Mouse (Mus musculus): ENCODE measurements at regions not wholly inside any gene's neighbourhood (a gene's known extent, or its start where the extent isn't known, plus 50 kb on each side); places are given as distances from the start of the nearest gene placed in this dataset.

DNA sequence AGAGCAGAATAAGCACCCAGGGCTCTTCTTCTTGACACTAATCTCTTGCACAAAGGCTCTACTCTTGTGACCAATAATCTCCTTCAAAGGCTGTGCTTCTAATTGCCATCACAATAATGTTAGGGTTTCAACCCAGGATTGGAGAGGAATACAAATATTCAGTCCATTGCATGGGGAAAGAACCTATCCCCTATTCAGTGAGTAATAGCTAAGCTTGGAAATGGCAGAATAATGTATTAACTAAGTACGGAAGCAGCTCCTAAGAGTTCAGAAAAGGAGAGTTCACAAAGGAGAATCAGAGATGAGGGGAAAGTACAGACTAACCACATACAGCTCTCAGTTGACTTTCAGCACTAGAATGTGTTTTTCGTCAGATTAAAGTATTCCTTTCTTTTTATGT is 544.3 kb downstream of the Nfib start:
- DNase-seq = no peak

DNA sequence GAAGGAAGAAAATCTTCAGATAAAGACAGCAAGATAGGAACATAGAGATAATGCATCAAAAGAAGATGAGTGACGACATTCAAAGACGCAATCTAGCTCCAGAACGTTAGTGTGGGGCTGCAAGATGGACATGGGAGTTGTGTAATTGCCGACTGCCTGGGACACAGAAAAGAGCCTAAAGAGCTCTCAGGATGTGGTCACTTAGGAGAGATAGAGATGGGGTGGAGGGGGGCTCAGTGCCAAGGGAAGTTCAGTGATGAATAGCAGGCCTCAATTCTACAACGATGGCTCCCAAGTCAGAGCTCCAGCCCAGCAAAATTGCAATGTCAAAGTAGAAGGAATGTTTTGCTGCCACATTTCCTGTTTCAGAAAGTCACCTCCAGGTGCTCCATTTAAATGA is 545.3 kb downstream of the Nfib start:
- no peak for DNase-seq

DNA sequence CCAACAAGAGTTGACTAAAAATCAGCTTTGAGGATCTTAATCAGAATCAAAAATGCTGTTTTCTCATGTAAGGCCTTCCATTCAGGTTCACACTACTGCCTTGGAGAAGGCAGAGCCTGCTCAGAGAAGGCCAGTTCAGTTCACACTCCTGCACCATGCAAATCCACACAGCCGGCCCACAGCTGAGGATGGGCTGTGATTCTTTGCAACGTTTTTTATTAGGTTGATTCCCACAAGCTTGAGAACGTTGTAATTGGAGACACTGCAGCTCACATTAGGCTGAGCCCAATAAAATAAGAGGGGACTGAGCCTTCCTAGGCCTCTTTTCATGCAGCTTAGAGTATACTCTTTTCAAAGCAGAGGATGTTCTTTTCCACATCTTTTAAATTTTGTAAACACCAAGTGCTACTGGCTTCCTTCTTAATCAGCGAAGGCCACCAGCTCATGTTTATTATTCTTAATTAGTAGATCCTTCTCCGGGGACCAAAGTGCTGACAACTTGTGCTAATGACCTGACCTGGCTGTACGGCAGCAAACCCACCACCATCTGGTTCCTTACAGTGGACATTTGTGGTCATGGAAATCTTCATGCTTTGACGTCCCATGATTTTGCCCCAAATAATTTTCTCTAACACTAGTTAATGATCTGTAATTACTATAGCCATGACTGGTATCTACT is 549.8 kb downstream of the Nfib start:
- DNase-seq = no peak

DNA sequence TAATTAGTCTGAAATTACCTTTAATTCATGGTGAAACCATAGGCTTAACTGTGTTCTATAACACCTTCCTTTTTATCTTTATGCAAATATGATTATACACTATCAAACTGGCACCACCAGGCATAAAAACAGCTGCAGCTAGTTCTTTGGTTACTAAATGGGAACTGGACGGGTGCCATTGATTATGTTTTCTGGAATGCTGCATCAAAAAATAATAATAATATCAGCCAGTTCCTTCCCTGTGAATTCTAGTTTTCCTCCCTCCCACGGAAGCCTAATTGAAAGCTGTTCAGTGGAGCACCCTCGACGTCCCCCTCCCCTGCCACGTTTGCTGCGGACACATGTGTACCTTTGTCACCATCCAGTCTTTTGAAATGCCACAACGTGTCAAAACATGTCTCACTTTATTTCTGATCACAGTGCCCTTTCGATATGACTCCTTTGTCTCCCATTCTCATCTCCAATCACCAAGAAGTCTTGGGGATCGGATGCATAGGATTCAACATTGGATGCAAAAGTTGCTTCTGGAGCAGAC is 551.5 kb downstream of the Nfib start:
- no peak for DNase-seq

DNA sequence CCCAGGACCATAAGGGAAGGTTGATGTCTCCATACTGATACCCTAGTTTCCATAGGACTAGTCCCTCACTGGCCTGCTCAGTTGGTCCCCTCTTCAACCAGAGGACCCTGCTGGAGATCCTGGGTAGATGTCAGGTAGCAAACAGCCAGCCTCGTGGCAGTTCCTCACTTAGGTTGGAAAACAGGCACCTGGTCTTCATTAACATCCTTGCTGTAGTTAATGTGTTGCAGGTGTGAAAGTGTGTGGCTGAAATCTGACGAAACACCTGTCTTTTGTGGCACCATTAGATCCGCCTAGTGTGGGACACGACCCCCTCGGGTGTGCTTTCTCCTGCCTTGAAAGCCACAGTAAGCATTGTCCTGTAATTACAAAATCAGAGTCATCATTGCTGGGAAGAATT is 551.9 kb downstream of the Nfib start:
- no peak for DNase-seq

DNA sequence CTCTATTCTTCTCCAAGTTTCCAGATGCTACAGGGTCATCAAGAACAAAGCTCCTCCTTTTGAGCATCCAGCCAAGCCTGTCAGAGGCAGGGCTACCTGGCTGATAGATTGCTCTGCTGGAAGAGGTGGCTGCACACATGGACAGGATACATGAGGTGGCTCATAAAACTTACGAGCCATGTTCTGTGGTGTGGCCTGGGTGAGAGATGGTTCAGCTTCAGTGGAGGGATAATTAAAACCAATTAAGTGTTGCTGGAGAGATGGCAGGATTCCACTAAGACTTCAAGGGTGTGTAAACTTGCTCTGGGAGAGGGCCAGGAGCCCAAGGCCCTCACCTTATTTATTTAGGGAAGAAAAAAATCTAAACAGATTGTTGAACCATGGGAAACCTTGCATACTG is 555.6 kb downstream of the Nfib start:
- peak; percentile 8 to 32 for DNase-seq

DNA sequence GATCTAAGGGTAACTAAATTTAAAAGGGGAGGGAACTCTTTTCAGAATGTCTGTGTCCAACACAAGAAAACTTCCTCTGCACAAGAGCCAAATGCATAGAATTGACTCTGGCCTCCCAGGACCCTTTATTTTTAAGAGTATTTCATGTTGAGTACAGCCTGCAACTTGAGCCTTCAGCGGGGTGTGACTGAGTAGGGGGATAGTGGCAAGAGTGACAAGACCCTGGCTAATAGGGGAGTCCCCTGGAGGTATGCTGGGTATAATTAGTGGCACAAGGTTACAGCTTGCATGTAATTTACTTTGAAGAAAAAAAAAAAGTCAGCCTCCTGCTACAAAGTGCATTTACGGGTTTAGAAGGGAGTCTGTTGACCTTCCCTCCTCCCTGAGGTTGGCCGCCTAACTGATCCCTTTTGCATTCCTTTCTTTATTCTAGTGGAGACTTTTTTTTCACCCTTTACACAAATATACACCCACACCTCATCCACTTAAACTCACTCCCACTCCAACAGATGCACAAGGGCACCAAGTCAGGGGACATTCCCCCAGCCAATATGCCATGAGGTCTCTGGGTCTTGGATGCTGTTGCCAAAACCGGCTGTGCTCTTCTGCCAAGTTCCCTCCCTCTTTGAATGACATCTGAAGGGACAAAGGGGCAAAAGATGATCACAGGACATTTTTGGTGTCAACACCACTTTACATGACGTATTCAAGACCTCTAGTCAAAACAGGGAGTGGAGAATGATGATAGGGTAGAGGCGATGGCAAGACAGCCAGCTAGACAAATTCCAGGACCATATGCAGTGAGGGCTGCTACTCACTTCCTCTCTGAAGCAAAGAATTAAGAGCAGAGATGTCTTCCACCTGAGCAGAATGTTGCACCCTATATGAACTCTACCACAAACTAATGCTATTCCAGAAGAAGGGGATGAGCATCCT is 557.2 kb downstream of the Nfib start:
- DNase-seq = peak; percentile 24 to 34

DNA sequence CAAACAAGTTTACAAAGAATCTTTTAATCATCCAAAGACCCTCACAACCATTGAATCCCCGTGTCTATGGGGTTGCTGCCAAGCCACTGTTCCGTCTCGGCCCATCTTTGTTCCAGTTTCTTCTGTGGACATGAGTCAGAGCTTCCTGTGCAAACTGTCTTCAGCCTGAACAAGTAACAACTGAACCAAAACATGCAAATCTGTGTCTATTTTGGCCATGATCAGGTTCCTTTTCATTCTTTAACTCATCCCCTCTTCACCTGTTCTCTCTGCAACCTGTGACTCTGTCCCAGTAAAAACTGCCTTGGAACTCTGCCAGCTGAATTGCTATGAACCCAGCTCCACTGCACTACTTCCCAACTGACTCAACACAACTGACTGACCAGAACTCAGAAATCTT is 563.2 kb downstream of the Nfib start:
- peak in 1 of 2 experiments; percentile 10 for DNase-seq

DNA sequence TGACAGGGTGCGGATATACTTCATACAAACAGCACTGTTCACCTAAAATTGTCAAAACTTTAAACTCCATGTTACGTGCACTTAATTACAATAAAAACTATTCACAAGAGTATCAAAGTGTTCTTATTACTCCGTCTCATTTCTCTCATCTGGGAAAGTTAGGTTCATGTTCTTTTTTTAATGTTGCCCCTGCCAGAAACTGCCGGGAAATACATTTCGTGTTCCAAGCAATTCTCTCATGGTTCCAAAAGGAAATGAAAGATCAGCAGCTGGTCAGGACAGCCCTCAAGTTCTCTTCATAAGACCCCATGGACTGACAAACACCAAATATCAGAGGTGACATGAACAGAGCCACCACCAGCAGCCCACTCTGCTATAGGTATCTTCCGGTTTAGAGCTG is 565.7 kb downstream of the Nfib start:
- no peak for DNase-seq

DNA sequence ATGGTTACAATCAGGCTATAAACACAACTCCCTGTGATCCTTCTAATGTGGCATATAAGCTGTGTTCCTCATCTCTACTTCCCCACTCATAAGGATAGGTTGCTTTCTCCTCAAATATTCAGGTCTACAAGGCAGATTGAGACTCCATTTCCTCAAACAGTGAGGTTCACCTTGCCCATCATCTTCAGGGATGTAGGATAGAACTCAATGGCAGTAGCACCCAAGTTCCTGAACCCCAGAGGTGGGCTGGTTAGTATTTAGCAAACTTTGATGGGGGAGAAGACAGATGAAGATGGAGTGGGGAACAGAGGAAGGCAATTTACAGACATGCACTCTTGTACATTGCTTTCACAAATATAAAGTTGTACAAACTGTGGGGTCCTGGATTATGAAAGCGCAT is 566.5 kb downstream of the Nfib start:
- DNase-seq = no peak

DNA sequence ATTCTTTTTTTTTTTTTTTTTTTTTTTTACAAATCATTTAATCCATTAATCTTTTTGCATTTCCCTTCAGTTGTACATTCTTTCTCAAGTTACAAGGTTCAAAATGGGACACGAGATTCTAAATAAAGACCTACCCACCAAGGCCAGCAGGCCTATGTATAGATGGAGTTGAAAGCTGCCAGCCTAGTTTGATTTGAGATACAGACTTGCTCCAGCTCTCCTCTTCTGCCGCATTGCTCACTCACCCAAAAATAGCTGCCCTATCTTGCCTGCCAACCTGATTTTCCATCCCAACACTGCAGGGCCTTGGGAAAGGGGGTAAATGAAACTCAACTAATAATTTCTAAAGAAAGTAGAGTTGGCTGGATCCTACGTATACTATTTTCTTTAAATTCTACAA is 572.7 kb downstream of the Nfib start:
- no peak for DNase-seq

DNA sequence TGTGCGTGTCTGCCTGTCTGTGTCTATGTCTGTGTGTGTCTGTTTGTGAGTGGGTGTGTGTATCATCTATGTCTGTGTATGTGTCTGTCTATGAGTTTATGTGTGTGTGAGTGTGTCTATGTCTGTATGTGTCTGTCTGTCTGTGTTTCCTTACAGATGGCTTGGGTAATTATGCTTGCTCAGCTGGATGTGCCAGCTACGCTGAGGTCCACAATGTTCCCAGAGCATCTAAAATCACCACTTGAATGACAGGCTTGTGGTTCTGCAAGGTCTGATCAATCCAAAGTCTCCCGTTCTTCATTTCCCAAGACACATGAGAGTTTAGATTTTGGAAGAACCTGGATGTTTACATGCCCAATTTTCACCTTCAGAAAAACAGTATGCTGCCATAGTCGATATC is 573.2 kb downstream of the Nfib start:
- DNase-seq = no peak

DNA sequence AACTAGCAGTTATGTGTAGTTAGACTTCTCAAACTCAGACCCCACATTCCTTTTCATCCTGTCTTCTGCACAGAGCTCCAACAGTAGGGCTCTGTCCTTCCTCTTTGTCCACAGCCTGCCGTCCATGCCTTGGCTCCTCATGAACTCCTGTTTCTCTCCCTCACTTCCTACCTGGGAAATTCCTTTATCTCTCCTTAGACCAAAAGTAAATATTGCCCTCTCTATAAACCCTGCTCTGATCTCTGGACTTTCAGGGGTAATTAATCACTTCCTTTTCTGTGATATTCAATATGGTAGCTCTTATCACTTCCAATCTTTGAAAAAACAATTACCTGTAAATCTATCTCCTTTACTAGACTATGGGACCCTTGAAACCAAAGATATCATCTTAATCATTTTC is 576.1 kb downstream of the Nfib start:
- DNase-seq = no peak

DNA sequence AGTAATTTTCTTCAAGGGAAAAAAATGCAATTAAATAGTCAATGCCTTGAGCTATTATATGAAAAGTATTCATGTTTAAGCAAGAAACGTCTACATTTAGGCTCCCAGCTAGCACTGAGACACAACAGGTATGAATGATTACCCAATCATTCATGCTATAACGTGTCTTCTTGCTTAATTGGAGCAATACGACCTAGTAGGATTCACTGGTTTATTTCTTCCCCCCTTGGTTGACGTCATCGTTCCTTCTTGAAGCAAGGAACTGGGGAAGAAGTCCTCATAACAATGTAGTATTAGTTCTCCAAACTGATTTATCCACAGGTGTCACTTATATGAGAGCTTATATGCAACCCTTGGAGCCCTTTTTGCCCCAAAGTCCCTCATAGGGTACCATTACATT is 581.8 kb downstream of the Nfib start:
- DNase-seq = no peak

DNA sequence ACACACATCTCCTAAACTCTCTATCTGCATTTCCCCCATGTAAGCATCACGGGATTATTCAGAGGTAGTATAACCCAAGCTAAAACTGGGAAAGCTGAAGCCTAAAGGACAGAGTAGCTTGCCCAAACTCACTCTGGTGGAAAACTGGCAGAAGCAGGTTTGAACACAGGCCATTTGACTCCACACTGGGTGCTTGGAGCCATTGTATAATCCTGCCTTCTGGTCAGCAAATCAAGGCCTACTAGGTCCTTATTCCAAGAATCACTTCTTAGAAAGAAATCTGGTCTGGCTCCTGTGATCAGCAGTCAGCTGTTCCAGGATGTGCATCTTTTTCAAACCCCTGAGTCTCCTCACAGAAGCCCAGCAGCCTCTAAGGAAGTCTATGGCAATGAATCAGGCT is 582.4 kb downstream of the Nfib start:
- DNase-seq = peak; percentile 33 to 50

DNA sequence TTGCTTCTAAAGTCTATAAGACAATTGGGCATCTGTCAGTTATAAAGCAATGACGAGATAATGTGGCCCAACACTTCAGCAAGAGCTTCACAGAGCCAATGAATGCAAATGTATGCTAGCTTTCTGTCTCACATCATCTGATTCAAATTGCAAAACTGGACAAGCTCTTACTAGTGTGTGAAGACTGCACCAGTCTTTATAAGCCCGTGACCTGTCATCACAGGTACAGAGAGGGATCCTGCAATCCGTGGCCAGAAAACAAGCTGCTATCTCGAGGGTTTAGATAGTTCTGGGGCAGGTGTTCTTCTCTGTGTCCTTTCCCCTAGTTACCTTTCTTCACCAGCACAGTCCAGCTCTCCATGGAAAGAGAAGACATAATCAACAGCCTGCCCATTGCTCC is 584.8 kb downstream of the Nfib start:
- no peak for DNase-seq

DNA sequence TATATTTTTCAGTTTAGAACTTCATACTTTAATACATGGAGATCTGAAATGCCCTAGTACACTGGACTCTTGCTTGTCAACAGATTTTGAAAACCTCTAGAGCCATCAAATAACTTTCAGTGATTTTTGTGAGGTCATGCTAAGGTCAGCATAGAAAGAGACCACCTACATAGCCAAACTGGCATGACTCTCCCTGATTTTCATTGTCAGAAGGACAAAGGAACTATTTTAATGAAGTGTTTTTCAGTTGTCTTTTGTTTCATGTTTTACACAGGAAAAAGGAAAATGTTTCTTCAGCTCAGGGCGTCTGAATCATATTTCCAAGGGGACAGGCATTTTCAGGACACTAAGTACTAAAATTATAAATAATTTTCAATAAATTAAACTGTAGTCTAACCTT is 585.2 kb downstream of the Nfib start:
- no peak for DNase-seq

DNA sequence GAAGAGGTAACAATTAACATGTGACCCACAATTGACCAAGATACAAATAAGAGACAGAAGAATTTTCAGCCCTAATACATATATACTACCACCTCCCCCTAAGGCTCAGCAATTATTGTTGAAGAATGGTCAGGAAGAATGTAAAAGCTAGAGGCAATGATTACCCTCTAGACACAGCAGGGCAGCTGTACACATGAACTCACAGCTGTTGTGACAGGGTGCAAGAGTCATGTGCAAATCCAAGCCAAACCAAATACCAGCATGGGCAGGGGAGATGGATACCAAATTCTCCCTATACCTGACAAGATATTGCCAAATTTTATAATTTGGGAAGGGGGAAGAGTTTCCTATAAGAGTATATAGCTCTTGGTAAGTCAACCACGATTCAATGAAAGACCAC is 603.7 kb downstream of the Nfib start:
- no peak for DNase-seq

DNA sequence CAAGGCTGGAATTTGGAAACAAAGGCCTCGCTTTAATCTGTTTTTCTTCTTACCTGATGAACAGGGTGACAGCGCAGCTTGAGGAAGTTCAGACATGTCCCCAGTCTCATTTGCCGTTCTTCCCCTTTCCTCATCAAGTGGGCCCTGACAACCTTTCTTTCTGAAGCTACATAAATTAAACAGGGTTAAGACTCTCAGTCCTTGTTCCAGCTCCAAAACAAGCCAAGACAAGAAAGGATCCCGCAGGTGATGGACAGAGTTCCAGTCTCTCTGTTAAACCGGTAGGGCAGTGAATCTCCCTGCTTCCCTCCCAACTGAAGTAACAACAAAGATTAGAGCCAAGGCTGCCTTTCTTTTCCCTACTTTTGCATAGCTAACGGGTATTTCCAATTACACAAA is 605.6 kb downstream of the Nfib start:
- DNase-seq = no peak

DNA sequence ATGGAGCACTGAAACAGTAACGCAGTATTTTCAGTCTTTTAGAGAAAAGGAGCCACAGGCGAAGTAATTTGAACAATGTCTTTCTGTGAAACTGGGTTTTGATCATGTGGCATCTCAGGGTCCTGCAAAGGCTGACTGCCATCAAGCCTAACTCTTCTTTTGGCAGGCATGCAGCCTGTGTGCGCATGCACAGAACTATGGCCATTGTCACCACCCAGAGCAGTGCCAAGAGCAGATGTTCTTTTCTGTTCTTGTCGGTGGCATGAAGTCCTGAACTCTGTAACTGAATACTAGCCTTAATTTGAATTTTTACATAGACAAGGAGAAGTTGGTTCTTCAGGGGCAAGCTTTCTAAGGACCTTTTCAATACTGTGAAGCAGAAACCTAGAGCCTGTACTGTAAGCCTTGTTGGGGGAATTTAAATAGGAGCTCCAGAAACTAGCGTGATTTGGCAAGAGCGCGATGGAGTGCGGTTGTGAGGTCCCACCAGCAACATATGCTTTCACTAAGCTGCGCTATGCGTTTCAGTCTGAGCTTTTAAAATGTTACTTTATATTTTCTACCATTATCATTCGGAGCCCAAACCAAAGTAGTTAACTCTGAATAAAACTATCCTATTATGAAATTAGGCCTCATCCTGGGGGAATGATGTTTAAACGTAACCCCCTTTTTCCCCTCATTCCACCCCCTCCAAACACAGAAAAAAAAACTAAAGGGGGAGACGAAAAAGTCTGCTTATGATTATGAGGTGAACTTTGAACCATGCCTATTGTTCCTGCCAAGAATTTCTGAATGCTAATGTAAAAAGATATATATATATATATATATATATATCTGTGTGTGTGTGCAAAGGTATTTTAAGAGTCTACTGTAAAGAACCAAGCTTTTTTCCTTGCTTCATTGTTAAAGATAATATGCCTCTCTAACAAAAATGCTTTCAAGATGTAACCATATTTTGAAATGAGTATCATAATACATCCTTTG is 606.3 kb downstream of the Nfib start:
- peak; percentile 47 to 66 for DNase-seq

DNA sequence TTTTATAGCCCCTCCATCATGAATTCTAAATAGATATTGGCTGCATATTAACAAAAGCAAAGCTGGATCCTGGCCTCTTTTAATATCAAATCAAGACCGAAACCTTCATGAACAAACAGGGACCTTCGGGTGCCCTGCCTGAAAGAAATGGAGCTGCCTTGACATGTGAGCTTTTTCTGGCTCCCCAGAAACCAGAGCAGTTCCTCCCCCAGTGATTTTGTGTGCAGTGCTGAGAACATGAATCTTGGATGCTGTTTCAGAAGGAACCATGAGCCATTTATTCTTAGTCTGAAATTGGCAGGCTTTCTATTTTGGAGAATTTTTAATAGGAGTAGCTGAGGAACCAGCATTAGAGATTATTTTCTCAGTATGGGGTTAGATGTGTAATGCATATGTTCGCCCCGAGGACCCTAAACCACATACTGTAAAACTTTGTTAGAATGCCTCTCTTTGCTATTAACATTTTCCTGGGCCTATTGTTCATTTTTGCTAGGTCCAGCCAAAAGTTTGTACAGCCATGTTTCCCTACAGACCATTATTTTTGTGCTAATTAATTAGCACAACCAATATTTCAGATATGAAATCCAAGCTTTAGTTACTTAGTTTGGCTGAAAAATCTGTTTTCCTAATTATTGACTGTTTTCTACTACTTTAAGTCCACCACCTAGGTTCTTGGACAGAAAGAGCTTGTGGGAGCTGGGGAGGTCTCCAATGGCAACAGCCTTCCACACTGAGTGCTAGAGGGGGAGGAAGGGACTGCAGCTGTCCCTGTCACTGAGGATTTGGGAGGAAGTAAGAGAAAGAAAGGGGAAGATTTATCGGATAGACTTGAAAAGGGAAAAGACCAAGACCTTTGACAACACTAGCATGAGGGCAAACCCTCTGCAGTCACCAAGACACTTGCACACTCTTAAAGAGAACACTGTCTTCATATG is 613.0 kb downstream of the Nfib start:
- DNase-seq = peak in 1 of 2 experiments; percentile 21

DNA sequence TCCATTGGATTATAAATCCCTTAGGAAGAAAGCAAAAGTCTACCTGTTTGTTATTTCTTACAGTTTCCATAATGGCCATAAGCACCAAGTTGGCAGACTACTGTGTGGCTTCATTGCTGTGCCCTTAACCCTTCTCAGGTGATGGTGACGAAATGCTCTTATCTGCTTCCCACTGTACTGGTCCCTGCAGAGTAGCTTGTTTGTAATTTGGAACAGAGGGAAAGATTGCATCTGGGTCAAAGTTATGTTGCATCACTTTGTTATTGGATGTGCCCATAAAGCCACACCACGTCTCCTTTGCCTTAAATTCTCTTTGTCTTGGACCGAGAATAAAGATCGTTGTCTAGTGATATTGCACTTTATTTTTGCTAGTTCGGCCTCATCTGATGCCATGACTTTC is 615.9 kb downstream of the Nfib start:
- DNase-seq = no peak

All from cerebellum, postnatal 10 days (tissue).